Mouse (Mus musculus) intestine, postnatal 0 days (tissue): ENCODE measurements at regions not wholly inside any gene's neighbourhood (a gene's known extent, or its start where the extent isn't known, plus 50 kb on each side); places are given as distances from the start of the nearest gene placed in this dataset.
"Not testable (repeated sequence)": the region's sequence is repeated elsewhere in the genome, so short reads cannot be mapped to it uniquely, and the experiment has no call there.

Experiments
- ATAC-seq: fragments of 200-750 bp; cut with Nextera tagmentation; 2 replicates; pipeline ENCODE4 v1.8.0; 2017; ENCODE audit warnings: mild to moderate bottlenecking, moderate TSS enrichment, moderate library complexity
- H3K27ac ChIP-seq: fragments of 300-500 bp; sonication (generic); 2 replicates; pipeline ENCODE4 v1.5.1; 2014; ENCODE audit warnings: mild to moderate bottlenecking, low read depth, low read length, moderate library complexity
- H3K27me3 ChIP-seq: fragments of 300-500 bp; sonication (generic); replicated peaks from 2 replicates; pipeline ENCODE4 v1.6.1; 2014; ENCODE audit warnings: low read length, mixed read lengths; ENCODE audit not compliant: control insufficient read depth, insufficient read depth
- H3K36me3 ChIP-seq: fragments of 300-500 bp; sonication (generic); 2 replicates; pipeline ENCODE4 v1.6.1; 2014; ENCODE audit warnings: mild to moderate bottlenecking, moderate library complexity; ENCODE audit not compliant: control insufficient read depth, insufficient read depth
- H3K4me1 ChIP-seq: fragments of 300-500 bp; sonication (generic); replicated peaks from 2 replicates; pipeline ENCODE4 v1.6.1; 2014; ENCODE audit warnings: antibody characterized with exemption, low read length, mixed read lengths; ENCODE audit not compliant: control insufficient read depth, insufficient read depth
- H3K4me2 ChIP-seq: fragments of 300-500 bp; sonication (generic); replicated peaks from 2 replicates; pipeline ENCODE4 v1.6.1; 2014; ENCODE audit warnings: low read depth, mild to moderate bottlenecking, moderate library complexity
- H3K4me3 ChIP-seq: fragments of 300-500 bp; sonication (generic); 2 replicates; pipeline ENCODE4 v1.5.1; 2014; ENCODE audit warnings: low read depth, low read length
- H3K9ac ChIP-seq: fragments of 300-500 bp; sonication (generic); 2 replicates; pipeline ENCODE4 v1.6.1; 2014; ENCODE audit warnings: mild to moderate bottlenecking, low read depth, low read length
- H3K9me3 ChIP-seq: fragments of 300-500 bp; sonication (generic); 2 replicates; pipeline ENCODE4 v1.6.1; 2016; ENCODE audit warnings: mixed run types; ENCODE audit not compliant: control insufficient read depth
- CTCF ChIP-seq: sonication (generic); IDR thresholded peaks from 2 replicates; pipeline ENCODE4 v1.5.1; 2016; ENCODE audit warnings: low read depth, mild to moderate bottlenecking, control low read depth, antibody characterized with exemption, moderate library complexity
- WGBS: fragments of 180-500 bp; shearing (Covaris S2); extraction: QIAGEN DNeasy Blood & Tissue Kit; methylation state at CpG from one replicate; pipeline ENCODE4 v1.1.7; 2014; 5-methylcytosine and 5-hydroxymethylcytosine counted together

DNA sequence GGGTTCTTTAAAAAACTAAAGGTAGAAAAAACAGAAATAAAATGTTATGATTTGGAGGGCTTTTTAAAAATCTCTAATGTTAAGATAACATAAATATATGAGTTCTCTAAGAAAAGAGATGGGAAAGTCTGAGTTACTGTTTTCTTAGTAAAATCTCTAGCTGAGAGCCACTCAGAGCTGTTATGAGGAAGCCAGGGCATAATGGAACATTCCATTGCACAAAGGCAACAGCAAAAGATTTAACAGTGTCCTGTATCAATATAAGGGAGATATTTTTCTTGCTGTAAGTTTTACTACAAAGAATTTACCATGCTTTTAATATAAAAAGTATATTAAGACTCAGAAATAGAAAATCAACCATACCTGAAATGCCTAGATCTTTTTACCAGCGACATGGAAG lies 82.9 kb upstream of the Rfc3 start:
- no peak overlapping the region for H3K27ac ChIP-seq
- no peaks in the 10 kb centered on the region for H3K36me3 ChIP-seq
- 73% methylated on average over 1 of the region's 1 CpGs for WGBS
- ATAC-seq, result no peak
- H3K4me3 ChIP-seq, result no peak overlapping the region
- no peak for TF ChIP-seq CTCF
- no peak overlapping the region for H3K9ac ChIP-seq
- H3K9me3 ChIP-seq, result no peaks in the 10 kb centered on the region
- no peak overlapping the region for H3K4me2 ChIP-seq
- H3K27me3 ChIP-seq, result no peaks in the 10 kb centered on the region
- H3K4me1 ChIP-seq, result no peaks in the 10 kb centered on the region

DNA sequence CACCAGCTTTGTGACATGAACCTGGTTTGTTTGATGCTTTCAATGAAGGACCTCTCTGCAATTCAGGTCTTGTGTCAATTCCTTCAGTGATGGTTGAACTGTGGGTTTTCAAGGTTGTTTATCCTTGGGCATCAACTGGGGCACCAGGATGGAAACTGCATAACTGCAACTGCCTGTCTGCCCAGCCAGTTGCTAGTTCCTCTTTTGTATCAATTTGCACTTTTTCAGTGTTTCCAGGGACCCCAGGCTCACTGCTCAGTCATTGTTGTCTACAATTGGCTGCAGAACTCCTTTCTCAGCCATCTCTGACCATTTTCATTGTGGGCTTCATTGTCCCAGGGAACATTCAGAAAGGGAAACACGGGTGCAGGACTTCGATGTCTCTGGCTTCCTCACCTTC lies 74.6 kb upstream of the Rfc3 start:
- WGBS, result 82% methylated on average over 2 of the region's 2 CpGs
- ATAC-seq, result no peak
- Histone ChIP-seq H3K27me3 (no peaks in the 10 kb centered on the region), H3K4me1 (no peaks in the 10 kb centered on the region), H3K9ac (no peak overlapping the region), H3K9me3 (no peaks in the 10 kb centered on the region), H3K4me2 (no peak overlapping the region), H3K36me3 (no peaks in the 10 kb centered on the region), H3K4me3 (no peak overlapping the region), H3K27ac (no peak overlapping the region)
- no peak for TF ChIP-seq CTCF

DNA sequence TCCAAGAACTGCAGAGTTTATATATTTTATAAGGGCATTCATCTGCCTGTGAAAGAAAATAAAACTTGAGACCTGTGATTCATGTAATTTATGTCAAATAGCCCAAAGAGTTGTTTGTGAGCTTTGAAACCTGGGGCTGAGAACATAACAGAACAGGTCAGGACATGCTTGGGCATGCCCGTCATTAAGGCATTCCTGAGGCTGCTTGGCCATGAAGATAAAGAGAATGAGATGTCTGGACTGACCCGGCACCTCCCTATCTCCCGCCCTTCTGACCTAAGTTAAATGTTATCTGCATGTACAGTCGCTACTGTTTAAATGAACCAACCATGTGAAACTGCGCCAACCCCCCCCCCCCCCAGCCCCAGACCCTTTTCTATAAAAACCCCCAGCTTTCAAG lies 73.4 kb upstream of the Rfc3 start:
- not testable (repeated sequence) for ATAC-seq, H3K4me2 ChIP-seq, H3K9ac ChIP-seq, H3K4me3 ChIP-seq, H3K9me3 ChIP-seq, H3K4me1 ChIP-seq, H3K36me3 ChIP-seq, H3K27ac ChIP-seq, H3K27me3 ChIP-seq
- WGBS, result 69% methylated on average over 5 of the region's 5 CpGs

DNA sequence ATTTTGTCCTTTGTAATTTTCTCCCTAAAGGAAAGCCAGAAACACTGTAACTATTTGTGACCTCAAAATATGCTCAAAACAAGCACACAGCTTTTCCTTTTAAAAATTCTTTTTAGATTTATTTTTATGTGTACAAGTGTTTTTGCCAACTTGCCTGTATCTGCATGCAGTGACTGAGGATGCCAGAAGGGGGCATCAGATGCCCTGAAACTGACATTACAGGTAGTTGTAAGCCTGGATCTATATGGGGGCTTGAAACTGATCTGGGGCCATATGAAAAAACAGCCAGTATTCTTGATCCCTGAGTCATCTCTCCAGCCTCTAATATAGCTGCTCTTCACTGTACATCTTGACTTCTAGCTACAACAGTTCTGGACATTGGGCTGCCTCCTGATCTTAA lies 71.4 kb upstream of the Rfc3 start:
- Histone ChIP-seq H3K9ac (no peak overlapping the region), H3K4me3 (no peak overlapping the region), H3K36me3 (no peaks in the 10 kb centered on the region), H3K4me1 (no peaks in the 10 kb centered on the region), H3K9me3 (no peaks in the 10 kb centered on the region), H3K4me2 (no peak overlapping the region), H3K27me3 (no peaks in the 10 kb centered on the region), H3K27ac (no peak overlapping the region)
- ATAC-seq, result no peak
- TF ChIP-seq CTCF, result peak; percentile 34

DNA sequence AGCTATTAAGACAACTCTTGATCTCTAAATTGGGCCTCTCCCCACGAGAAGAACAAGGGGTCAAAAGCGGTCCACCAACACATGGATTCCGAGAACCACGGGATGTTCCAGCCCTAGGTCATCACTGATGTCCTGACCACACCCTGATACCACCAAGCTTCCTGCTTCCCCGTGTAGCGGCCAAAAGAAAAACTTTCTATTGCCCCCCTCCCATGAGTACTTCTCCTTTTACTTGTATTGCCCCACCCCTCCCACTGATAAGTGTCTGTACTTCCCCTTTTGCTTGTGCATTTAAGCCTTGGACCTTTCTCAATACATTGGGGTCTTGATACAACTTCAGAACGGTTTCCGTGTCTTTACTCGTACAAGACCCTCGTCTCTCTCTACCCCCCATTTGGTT lies 68.7 kb upstream of the Rfc3 start:
- H3K36me3 ChIP-seq, H3K9me3 ChIP-seq, H3K9ac ChIP-seq, H3K4me3 ChIP-seq, H3K4me1 ChIP-seq, H3K27ac ChIP-seq, ATAC-seq, H3K4me2 ChIP-seq, H3K27me3 ChIP-seq: not testable (repeated sequence)
- WGBS, result 76% methylated on average over 10 of the region's 10 CpGs

DNA sequence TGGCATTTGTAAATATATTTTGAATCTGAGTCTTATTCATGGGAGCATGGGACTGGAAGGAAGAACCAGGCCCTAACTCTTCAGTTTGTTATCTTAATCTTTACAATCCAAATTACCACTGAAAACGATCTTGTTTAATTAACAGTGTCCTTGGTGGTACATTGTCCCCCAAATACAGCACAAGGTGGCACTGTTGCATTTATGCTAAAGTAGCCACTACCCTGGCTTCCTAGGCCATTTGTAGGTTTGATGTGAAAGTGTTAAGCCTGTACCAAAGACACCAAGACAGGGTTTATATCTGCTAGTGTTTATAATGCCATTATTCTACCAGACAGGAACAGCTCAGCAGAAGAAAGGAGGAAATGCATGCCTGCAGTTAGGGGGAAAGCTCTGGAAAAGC lies 66.9 kb upstream of the Rfc3 start:
- ATAC-seq, result no peak

DNA sequence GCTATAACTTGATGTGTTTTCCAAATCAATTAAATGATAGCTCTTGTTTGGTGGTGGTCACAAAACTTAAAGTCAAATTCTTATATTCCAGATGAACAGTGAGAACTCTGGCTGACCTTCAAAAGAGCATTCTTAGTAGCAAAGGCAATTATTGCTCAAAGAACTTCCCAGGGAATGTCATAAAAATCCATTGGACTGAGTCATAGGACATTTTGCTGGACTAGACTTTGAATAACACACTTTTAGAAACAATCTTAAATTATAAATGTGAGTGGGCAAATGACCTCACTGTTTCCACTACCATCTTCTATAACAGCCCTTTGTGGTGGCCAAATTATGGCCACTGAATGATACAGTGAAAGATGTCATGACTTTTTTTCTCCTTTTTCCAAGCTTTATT lies 54.2 kb upstream of the Rfc3 start:
- Histone ChIP-seq H3K9me3 (no peaks in the 10 kb centered on the region), H3K27me3 (no peaks in the 10 kb centered on the region), H3K4me1 (no peaks in the 10 kb centered on the region), H3K4me3 (no peak overlapping the region), H3K9ac (no peak overlapping the region), H3K4me2 (no peak overlapping the region), H3K36me3 (no peaks in the 10 kb centered on the region), H3K27ac (no peak overlapping the region)
- TF ChIP-seq CTCF, result no peak
- no peak for ATAC-seq

More for the DNA sequence above, 66.9 kb upstream of the Rfc3 start:
- WGBS, result 18% methylated on average over 1 of the region's 1 CpGs
- H3K27me3 ChIP-seq, result no peaks in the 10 kb centered on the region
- H3K4me1 ChIP-seq, result no peaks in the 10 kb centered on the region
- no peak overlapping the region for H3K9ac ChIP-seq
- no peak overlapping the region for H3K27ac ChIP-seq
- H3K36me3 ChIP-seq, result no peaks in the 10 kb centered on the region
- H3K4me3 ChIP-seq, result no peak overlapping the region
- H3K9me3 ChIP-seq, result no peaks in the 10 kb centered on the region
- H3K4me2 ChIP-seq, result no peak overlapping the region
- TF ChIP-seq CTCF, result peak; percentile 42
